Mouse (Mus musculus) kidney, adult 2 months (tissue): ENCODE results near the gene Sema5b.

Experiments used
- CTCF ChIP-seq: fragments of 200-500 bp; conservative IDR thresholded peaks from 2 replicates; pipeline ENCODE4 v1.5.1; 2011; ENCODE audit warnings: low read depth, mild to moderate bottlenecking, control low read depth, low read length, moderate library complexity, mixed read lengths; ENCODE audit not compliant: insufficient read depth, insufficient read length
- POLR2A ChIP-seq: fragments of 200-500 bp; IDR thresholded peaks from one replicate; pipeline ENCODE4 v1.6.1; 2011; ENCODE audit warnings: low read depth, low read length, control low read depth

DNA sequence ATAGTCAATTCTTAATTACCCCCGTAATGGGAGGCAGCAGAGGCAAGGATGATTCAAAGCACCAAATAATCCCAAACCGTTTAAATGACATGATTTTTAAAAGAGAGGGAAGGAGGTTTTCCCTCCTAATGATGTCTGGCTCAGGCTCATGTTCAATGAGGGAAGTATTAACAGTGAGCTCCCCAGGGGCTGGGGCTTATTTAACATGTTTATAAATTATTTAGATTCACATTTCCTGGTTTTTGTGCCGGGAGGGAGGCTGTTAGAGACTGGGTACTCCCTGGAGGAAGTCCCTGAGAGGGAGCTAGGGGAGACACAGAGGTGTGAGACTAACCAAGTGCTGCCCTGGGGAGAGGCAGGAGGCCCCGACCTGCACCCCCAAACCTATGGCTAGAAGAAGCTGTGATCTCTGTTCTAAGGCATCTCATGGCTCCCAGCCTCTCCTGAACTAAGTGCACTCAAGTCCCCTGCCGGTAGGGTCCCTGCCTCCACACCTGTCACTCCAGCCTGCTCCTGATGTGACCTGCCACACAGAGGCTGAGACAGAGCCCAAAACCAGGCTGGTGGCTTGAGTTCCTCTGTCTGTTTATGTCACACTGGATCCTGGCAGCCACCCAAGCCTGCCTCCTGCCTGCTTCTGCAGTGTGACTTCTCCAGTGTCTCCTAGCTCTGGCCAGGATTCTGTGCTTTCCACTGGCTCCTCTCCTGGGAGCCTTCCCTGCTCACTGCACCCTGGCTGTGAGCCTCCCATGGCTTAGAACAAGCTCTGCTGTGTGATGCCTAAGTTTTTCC, 51.5 kb downstream of the Sema5b start:
- TF ChIP-seq CTCF (no peak), POLR2A (no peak)
